Mouse (Mus musculus) T-cell, adult 2 months (primary cell): ENCODE measurements around the gene Dip2c.

Source experiments
- DNase-seq: peaks from one replicate; pipeline ENCODE4 v3.0.0; 2022; ENCODE audit warnings: low spot score

Gene Dip2c

GRCm38 (mm10) chr13:9669246-9669645 lies 392.9 kb downstream of the Dip2c start:
- DNase-seq = no peak

- DNase-seq = no peak
Observed at GRCm38 (mm10) chr13:9674126-9674525, 397.8 kb downstream of the Dip2c start.

DNA sequence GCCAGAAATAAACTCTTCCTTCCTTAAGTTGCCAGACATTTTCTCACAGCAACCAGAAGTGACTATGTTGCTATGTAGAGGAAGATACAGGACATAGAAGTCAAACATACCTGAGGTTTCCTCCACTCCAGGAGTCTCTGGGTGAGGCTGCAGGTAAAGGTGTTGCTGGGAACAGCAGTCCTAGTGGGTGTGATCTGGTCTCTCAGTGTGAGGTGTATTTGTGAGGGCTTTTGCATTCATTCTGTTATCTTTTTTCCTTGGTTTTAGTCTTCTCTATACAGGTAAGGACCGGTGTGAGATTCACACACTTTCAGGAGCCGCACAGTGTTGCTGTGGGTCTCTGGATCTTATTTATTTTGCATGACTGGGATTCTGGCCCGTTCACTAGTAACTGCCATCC lies 405.2 kb downstream of the Dip2c start:
- DNase-seq = no peak

DNA sequence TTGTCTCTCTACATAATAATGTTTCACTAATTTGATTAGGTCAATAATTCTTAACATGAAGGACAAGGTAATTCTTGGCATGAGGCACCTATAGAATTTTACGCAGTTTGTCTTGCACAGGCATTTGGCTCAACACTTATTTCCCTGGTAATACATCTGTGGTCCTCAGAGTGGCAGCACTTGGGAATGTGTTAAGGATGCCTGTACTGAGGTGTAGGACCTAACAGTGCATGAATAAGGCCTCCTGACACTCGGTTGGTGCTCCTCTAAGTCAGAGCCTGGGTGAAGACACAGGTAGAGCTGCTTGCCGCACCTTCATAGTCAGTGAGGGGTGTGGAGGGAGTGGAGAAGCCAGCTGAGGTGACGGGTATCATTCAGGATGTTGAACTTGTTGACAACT lies 407.0 kb downstream of the Dip2c start:
- DNase-seq = no peak

DNA sequence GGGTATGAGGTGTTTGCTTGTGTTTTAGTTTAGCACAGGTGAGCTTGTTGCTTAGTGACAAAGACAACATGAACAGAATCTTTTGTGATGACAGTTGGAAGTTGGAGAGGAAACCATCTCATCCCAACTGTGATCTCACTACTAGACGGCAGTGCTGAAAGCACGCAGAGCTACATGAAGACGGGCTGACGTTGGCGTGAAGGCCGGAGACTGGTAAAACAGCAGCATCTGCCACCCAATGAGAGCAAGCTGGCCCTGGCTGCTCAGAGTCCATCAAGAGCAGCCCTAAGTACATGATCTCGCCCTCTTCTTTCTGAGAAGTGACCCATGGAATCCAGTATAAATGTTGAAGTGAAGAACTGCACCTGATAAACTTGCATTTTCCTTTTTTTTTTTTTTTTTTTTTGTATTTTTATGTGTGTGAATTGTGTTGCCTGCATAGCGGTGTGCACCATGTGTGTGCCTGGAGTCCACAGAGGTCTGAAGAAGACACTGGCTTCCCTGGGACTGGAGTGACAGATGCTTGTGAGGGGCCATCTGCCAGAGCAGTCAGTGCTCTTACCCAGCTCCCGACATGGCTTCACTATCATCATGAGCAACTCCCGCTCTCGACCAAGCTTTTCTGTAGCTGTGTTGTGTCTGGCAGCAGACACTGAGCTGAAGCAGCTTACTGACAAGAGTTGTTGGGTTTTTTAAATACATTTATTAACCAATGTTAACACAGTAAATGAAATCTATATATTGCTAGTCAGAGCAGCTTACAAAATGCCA lies 408.0 kb downstream of the Dip2c start:
- no peak for DNase-seq

- no peak for DNase-seq
Observed at GRCm38 (mm10) chr13:9686261-9686660, 409.9 kb downstream of the Dip2c start.

GRCm38 (mm10) chr13:9686765-9687164 lies 410.4 kb downstream of the Dip2c start:
- DNase-seq = no peak

GRCm38 (mm10) chr13:9689366-9689765 lies 413.0 kb downstream of the Dip2c start:
- no peak for DNase-seq

GRCm38 (mm10) chr13:9692876-9693275 lies 416.5 kb downstream of the Dip2c start:
- no peak for DNase-seq

- no peak for DNase-seq
Observed at GRCm38 (mm10) chr13:9694651-9695050, 418.3 kb downstream of the Dip2c start.

GRCm38 (mm10) chr13:9695403-9695802 lies 419.1 kb downstream of the Dip2c start:
- no peak for DNase-seq

GRCm38 (mm10) chr13:9695809-9696208 lies 419.5 kb downstream of the Dip2c start:
- no peak for DNase-seq

GRCm38 (mm10) chr13:9697340-9697739 lies 421.0 kb downstream of the Dip2c start:
- DNase-seq = no peak

DNA sequence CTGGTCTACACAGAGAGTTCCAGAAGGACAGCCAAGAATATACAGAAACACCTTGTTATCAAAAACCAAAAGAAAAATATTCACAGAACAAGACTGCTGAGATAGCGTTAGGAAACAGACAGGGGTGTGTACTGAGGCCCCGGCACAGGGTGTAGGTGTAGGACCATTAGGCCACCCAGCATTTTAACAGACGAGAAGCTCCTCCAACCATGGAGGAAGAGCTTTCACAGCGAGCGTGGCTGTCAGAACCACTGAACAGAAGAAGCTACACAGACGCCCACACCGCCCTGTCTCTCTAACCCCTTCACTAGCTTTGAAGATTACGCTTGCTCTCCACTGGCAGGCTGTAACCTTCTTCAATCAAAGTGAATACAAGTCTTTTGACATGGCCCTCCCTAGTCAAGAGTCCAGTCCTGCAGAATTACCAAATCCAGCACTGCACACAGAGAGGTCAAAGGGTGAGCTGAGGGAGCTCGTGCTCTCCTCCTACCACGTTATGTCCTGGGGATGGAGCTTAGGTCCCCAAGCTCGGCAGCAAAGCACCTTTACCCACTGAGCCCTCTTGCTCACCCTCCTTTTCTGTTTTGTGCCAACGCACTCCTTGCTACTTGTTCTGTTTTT lies 426.4 kb downstream of the Dip2c start:
- DNase-seq = no peak

GRCm38 (mm10) chr13:9706720-9707119 lies 430.4 kb downstream of the Dip2c start:
- DNase-seq = no peak

DNA sequence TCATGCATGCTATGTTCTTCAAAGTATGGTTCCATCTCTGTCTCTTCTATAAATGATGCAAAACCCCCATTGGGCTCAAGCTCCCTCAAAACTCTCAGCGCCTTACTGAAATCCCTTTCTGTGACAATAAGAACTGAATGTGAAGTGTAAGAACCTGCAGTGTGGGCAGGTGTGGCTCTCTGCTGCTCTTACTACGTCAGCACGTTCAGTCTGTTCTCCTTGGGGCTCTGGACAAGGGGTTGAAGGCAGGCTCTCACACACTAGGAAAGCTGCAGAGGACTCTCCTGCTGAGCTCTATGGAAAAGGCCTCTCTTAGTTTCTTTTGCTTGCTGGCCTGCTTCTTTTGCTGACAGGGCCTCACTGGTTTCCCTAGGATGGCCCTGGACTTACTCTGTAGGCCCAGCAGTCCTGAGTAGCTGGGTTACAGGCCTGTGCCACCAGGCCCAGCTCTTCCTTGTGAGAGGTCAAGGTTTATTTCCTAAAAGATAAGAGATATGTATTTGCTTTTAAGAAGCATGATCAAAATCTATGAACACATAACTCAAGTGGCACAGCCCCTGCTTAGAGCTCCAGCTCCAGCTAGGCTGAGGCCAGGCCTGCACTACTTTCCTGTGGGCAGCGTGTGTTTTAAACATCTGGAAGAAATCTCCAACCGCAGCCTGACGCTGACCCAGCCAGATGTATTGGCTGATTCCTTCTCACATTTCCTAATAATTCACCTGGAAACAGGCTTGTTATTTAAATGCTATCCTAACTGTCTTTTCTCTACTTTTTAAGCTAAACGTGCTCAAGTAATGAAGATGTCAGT lies 432.3 kb downstream of the Dip2c start:
- no peak for DNase-seq

DNA sequence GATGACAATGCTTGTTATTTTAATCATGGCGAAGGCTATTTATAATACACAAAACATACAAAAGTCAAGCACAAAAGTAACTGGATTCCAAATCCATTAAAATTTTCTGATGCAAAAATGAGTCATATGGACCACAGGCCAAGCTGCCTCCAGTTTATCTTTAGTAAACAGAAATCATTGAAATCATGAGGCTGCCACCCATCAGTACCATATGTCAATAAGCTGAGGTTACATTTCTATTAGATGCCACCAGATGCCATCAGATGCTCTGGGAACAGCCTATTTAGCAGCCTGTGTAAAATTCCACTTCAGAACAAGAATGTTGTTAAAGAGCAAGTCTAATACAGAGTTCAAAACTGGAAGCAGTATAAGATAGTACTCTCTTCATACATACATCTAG lies 436.1 kb downstream of the Dip2c start:
- no peak for DNase-seq

GRCm38 (mm10) chr13:9712971-9713370 lies 436.6 kb downstream of the Dip2c start:
- DNase-seq = no peak

GRCm38 (mm10) chr13:9713462-9714134 lies 437.3 kb downstream of the Dip2c start:
- DNase-seq = no peak

- DNase-seq = no peak
Observed at GRCm38 (mm10) chr13:9715224-9715623, 438.9 kb downstream of the Dip2c start.
